Mouse (Mus musculus): ENCODE measurements around the gene Sv2b. TPM values are rescaled to one million over a fixed set of nuclear protein-coding genes. Genes with fewer than 3 reads are reported as not detected.

Gene Sv2b
- polyA plus RNA-seq, 1 experiment from 2014 or later = 1.9 TPM

DNA sequence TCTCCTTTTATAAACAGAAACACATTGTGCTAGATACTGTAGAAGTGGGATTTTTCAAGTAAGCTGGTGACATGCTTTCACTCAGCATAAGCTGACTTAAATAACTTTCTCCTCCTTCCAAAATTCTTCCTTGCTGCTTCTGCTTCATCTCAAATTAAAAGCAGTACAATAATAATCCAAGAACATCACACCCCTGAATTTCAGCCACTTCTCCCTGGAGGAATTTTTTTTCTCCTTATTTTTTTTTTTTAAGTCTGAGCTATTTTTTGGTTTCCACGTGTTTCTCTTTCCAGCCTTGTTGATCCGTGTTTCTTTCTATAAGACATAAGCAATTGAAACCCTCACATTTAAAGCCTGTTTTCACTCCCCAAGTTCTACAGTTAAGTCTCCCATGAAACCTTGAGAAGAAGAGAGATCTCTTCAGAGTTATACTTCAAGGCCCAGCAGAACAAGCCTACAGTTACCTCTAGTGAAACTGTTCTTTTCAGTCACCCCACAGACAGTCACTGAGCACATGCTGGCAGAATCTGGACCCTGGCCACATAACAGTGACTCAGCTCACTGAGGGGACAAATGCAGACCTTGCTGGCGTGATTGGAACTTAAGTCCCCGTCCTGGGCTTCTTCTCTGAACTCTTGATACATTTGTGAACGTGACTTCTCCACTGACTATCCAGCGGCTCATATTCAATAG, 6.4 kb downstream of the Sv2b start:
- H3K27ac ChIP-seq (ENCODE audit: low read depth) = no peak overlapping the region
- 0 out of 2 replicates have a peak, but pooled peaks cover 3% of the 10 kb centered on the region for H3K4me1 ChIP-seq (replicated peaks; ENCODE audit: control insufficient read depth, insufficient read depth, low read length)
- no peak overlapping the region for H3K9ac ChIP-seq (ENCODE audit: low read length)
- ATAC-seq (replicated peaks; ENCODE audit: low FRiP score, low TSS enrichment, low read depth) (no peak), DNase-seq (ENCODE audit: low spot score) (no peak)
- H3K4me3 ChIP-seq (ENCODE audit: low read depth, low read length) = no peak overlapping the region
- H3K4me2 ChIP-seq (ENCODE audit: low read length) = no peak overlapping the region
- 81% methylated on average over 6 of the region's 6 CpGs for WGBS
- H3K27me3 ChIP-seq (replicated peaks; ENCODE audit: control insufficient read depth, insufficient read depth, low read length) = peaks cover 3% of the 10 kb centered on the region
- H3K9me3 ChIP-seq (ENCODE audit: control insufficient read depth, low read length) = no peaks in the 10 kb centered on the region
- H3K36me3 ChIP-seq (ENCODE audit: control insufficient read depth, insufficient read depth, low read length) = no peaks in the 10 kb centered on the region

- Histone ChIP-seq H3K9me3 (ENCODE audit: control insufficient read depth, low read length) (no peaks in the 10 kb centered on the region), H3K4me2 (ENCODE audit: low read length) (no peak overlapping the region), H3K4me1 (replicated peaks; ENCODE audit: control insufficient read depth, insufficient read depth, low read length) (0 out of 2 replicates have a peak, but pooled peaks cover 3% of the 10 kb centered on the region), H3K36me3 (ENCODE audit: control insufficient read depth, insufficient read depth, low read length) (no peaks in the 10 kb centered on the region), H3K27me3 (replicated peaks; ENCODE audit: control insufficient read depth, insufficient read depth, low read length) (no peaks in the 10 kb centered on the region), H3K9ac (ENCODE audit: low read length) (no peak overlapping the region), H3K4me3 (ENCODE audit: low read depth, low read length) (no peak overlapping the region), H3K27ac (ENCODE audit: low read depth) (no peak overlapping the region)
- ATAC-seq (replicated peaks; ENCODE audit: low FRiP score, low TSS enrichment, low read depth) = no peak
- DNase-seq (ENCODE audit: low spot score) = no peak
- WGBS = 87% methylated on average over 4 of the region's 4 CpGs
Observed at GRCm38 (mm10) chr7:75299245-75299644, 9.8 kb downstream of the Sv2b start.

DNA sequence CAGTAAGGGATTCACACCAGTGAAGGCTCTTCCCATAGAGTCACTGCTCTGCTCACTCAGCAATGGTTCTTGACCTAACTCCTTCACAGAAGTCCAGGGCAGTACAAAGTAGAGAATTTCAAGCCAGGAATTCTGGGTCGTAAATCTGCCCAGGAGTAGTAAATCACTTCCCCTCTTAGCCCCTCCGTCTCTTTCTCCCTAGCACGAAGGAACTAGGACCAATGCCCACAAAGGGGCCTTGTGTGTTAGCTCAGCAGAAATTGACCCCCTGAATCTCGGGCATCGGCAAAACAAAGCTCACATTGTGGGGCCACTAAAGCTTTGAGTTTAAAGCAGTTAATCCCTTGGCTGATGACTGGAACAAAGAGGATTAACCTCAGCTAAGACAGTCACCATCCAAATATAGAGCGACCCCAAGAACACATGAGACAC, 12.4 kb downstream of the Sv2b start:
- H3K4me1 ChIP-seq (replicated peaks; ENCODE audit: control insufficient read depth, insufficient read depth, low read length) = 0 out of 2 replicates have a peak, but pooled peaks cover 3% of the 10 kb centered on the region
- DNase-seq (ENCODE audit: low spot score) (no peak), ATAC-seq (replicated peaks; ENCODE audit: low FRiP score, low TSS enrichment, low read depth) (peak; percentile 50; the same call in 1 of the 2 replicates)
- 16% methylated on average over 6 of the region's 6 CpGs for WGBS
- H3K27me3 ChIP-seq (replicated peaks; ENCODE audit: control insufficient read depth, insufficient read depth, low read length) = no peaks in the 10 kb centered on the region
- no peak overlapping the region for H3K4me2 ChIP-seq (ENCODE audit: low read length)
- H3K9me3 ChIP-seq (ENCODE audit: control insufficient read depth, low read length) = no peaks in the 10 kb centered on the region
- H3K4me3 ChIP-seq (ENCODE audit: low read depth, low read length) = no peak overlapping the region
- H3K36me3 ChIP-seq (ENCODE audit: control insufficient read depth, insufficient read depth, low read length) = no peaks in the 10 kb centered on the region
- no peak overlapping the region for H3K9ac ChIP-seq (ENCODE audit: low read length)
- no peak overlapping the region for H3K27ac ChIP-seq (ENCODE audit: low read depth)

- no peak overlapping the region for H3K27ac ChIP-seq (ENCODE audit: low read depth)
- 0 out of 2 replicates have a peak, but pooled peaks cover 3% of the 10 kb centered on the region for H3K4me1 ChIP-seq (replicated peaks; ENCODE audit: control insufficient read depth, insufficient read depth, low read length)
- no peaks in the 10 kb centered on the region for H3K36me3 ChIP-seq (ENCODE audit: control insufficient read depth, insufficient read depth, low read length)
- WGBS = 65% methylated on average over 5 of the region's 5 CpGs
- H3K27me3 ChIP-seq (replicated peaks; ENCODE audit: control insufficient read depth, insufficient read depth, low read length) = no peaks in the 10 kb centered on the region
- H3K4me2 ChIP-seq (ENCODE audit: low read length) = no peak overlapping the region
- no peak for DNase-seq (ENCODE audit: low spot score)
- no peak for ATAC-seq (replicated peaks; ENCODE audit: low FRiP score, low TSS enrichment, low read depth)
- H3K9ac ChIP-seq (ENCODE audit: low read length) = no peak overlapping the region
- H3K4me3 ChIP-seq (ENCODE audit: low read depth, low read length) = no peak overlapping the region
- H3K9me3 ChIP-seq (ENCODE audit: control insufficient read depth, low read length) = no peaks in the 10 kb centered on the region
Observed at GRCm38 (mm10) chr7:75295228-75295865, 13.7 kb downstream of the Sv2b start.

GRCm38 (mm10) chr7:75292246-75292645, 16.8 kb downstream of the Sv2b start:
- ATAC-seq (replicated peaks; ENCODE audit: low FRiP score, low TSS enrichment, low read depth) = no peak

DNA sequence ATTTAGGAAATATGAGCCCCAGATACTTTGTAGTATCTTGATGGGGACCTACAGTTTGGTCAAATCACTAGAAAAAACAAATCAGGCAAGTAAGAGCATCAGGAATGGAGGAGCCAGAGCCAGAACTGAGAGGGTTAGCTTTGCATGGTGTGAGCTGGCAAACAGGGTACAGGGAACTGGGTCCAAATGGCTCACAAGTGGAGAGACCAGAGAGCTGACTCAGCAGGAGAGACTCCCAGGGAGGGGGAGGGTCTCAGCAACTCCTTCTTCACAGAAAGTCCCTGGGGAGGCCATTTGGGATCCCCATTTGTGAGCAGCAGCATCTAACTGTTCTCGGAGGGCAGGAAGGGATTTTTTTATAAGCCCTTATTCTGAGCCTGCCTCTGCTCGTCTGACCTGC, 18.5 kb downstream of the Sv2b start:
- H3K4me2 ChIP-seq (ENCODE audit: low read length) = no peak overlapping the region
- no peak overlapping the region for H3K4me3 ChIP-seq (ENCODE audit: low read depth, low read length)
- H3K36me3 ChIP-seq (ENCODE audit: control insufficient read depth, insufficient read depth, low read length) = no peaks in the 10 kb centered on the region
- no peaks in the 10 kb centered on the region for H3K27me3 ChIP-seq (replicated peaks; ENCODE audit: control insufficient read depth, insufficient read depth, low read length)
- H3K9me3 ChIP-seq (ENCODE audit: control insufficient read depth, low read length) = no peaks in the 10 kb centered on the region
- H3K4me1 ChIP-seq (replicated peaks; ENCODE audit: control insufficient read depth, insufficient read depth, low read length) = no peaks in the 10 kb centered on the region
- DNase-seq (ENCODE audit: low spot score) = no peak
- ATAC-seq (replicated peaks; ENCODE audit: low FRiP score, low TSS enrichment, low read depth) = no peak
- no peak overlapping the region for H3K9ac ChIP-seq (ENCODE audit: low read length)
- no peak overlapping the region for H3K27ac ChIP-seq (ENCODE audit: low read depth)
- 43% methylated on average over 2 of the region's 2 CpGs for WGBS

More at GRCm38 (mm10) chr7:75292246-75292645, 16.8 kb downstream of the Sv2b start:
- H3K9ac ChIP-seq (ENCODE audit: low read length) = no peak overlapping the region
- no peaks in the 10 kb centered on the region for H3K27me3 ChIP-seq (replicated peaks; ENCODE audit: control insufficient read depth, insufficient read depth, low read length)
- H3K4me3 ChIP-seq (ENCODE audit: low read depth, low read length) = no peak overlapping the region
- H3K27ac ChIP-seq (ENCODE audit: low read depth) = no peak overlapping the region
- H3K4me2 ChIP-seq (ENCODE audit: low read length) = no peak overlapping the region
- no peaks in the 10 kb centered on the region for H3K36me3 ChIP-seq (ENCODE audit: control insufficient read depth, insufficient read depth, low read length)
- 54% methylated on average over 3 of the region's 3 CpGs for WGBS
- 0 out of 2 replicates have a peak, but pooled peaks cover 3% of the 10 kb centered on the region for H3K4me1 ChIP-seq (replicated peaks; ENCODE audit: control insufficient read depth, insufficient read depth, low read length)
- no peaks in the 10 kb centered on the region for H3K9me3 ChIP-seq (ENCODE audit: control insufficient read depth, low read length)
- no peak for DNase-seq (ENCODE audit: low spot score)

DNA sequence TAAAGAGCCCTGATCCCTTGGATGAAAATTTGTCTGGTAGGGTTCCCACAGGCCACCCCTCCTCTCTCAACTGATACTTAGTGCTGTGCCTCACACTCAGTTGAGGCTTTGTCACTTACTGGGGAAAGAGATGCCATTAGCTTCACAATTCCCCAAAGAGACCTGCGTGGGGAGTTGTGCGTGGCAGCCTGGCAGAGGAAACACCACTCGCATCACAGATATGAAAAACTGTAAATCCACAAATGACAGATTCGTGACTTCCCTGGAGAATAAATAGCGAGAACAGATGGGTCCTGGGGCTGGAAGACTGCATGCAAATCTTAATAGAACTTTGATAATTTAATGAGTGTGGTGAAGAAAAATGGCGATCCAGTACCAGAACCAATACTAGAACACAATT, 21.8 kb downstream of the Sv2b start:
- 84% methylated on average over 6 of the region's 6 CpGs for WGBS
- no peaks in the 10 kb centered on the region for H3K36me3 ChIP-seq (ENCODE audit: control insufficient read depth, insufficient read depth, low read length)
- H3K9ac ChIP-seq (ENCODE audit: low read length) = no peak overlapping the region
- no peak overlapping the region for H3K27ac ChIP-seq (ENCODE audit: low read depth)
- H3K4me1 ChIP-seq (replicated peaks; ENCODE audit: control insufficient read depth, insufficient read depth, low read length) = no peaks in the 10 kb centered on the region
- H3K4me3 ChIP-seq (ENCODE audit: low read depth, low read length) = no peak overlapping the region
- no peak for DNase-seq (ENCODE audit: low spot score)
- ATAC-seq (replicated peaks; ENCODE audit: low FRiP score, low TSS enrichment, low read depth) = no peak
- no peaks in the 10 kb centered on the region for H3K27me3 ChIP-seq (replicated peaks; ENCODE audit: control insufficient read depth, insufficient read depth, low read length)
- no peaks in the 10 kb centered on the region for H3K9me3 ChIP-seq (ENCODE audit: control insufficient read depth, low read length)
- H3K4me2 ChIP-seq (ENCODE audit: low read length) = no peak overlapping the region

GRCm38 (mm10) chr7:75282951-75283350, 26.1 kb downstream of the Sv2b start:
- no peaks in the 10 kb centered on the region for H3K36me3 ChIP-seq (ENCODE audit: control insufficient read depth, insufficient read depth, low read length)
- no peak overlapping the region for H3K4me2 ChIP-seq (ENCODE audit: low read length)
- ATAC-seq (replicated peaks; ENCODE audit: low FRiP score, low TSS enrichment, low read depth) = no peak
- H3K27ac ChIP-seq (ENCODE audit: low read depth) = no peak overlapping the region
- no peak overlapping the region for H3K9ac ChIP-seq (ENCODE audit: low read length)
- H3K9me3 ChIP-seq (ENCODE audit: control insufficient read depth, low read length) = no peaks in the 10 kb centered on the region
- no peak for DNase-seq (ENCODE audit: low spot score)
- H3K4me1 ChIP-seq (replicated peaks; ENCODE audit: control insufficient read depth, insufficient read depth, low read length) = no peaks in the 10 kb centered on the region
- H3K4me3 ChIP-seq (ENCODE audit: low read depth, low read length) = no peak overlapping the region
- H3K27me3 ChIP-seq (replicated peaks; ENCODE audit: control insufficient read depth, insufficient read depth, low read length) = no peaks in the 10 kb centered on the region
- WGBS = 84% methylated on average over 3 of the region's 3 CpGs

Data from intestine, embryonic 14.5 days (tissue).